Mouse (Mus musculus): ENCODE data around the gene Arl6ip1.

DNA sequence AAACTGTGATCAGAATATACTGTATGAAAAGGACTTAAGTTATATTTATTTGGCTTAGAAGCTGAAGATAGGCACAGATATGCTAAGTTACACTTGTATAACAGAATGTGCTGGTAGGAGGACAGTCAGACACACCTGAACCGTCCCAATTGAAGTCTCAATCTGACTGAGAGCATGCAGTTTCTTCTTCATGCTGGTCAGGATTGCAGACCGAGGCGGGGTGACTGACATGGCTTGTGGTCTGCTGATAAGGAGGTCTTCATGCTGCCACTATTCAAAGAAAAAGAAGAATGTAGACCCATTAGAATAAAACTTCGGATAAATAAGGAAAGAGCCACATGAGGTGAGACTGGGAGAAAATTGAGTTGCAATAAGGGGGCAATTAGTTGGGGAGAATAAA, 13.7 kb upstream of the Arl6ip1 start:
- TF ChIP-seq EP300 (IDR thresholded peaks at IDR 0.05; ENCODE audit: insufficient read depth, low read depth, low read length) (no peak), POLR2A (IDR thresholded peaks at IDR 0.05; ENCODE audit: insufficient read depth, low read depth, low read length) (no peak), CTCF (IDR thresholded peaks at IDR 0.05) (no peak)
